Mouse (Mus musculus): ENCODE measurements at regions not wholly inside any gene's neighbourhood (a gene's known extent, or its start where the extent isn't known, plus 50 kb on each side); places are given as distances from the start of the nearest gene placed in this dataset.
A peak's percentile ranks its signal among the peaks of the same experiment; 100 is the strongest.
"Not testable (repeated sequence)": the region's sequence is repeated elsewhere in the genome, so short reads cannot be mapped to it uniquely, and the experiment has no call there.

DNA sequence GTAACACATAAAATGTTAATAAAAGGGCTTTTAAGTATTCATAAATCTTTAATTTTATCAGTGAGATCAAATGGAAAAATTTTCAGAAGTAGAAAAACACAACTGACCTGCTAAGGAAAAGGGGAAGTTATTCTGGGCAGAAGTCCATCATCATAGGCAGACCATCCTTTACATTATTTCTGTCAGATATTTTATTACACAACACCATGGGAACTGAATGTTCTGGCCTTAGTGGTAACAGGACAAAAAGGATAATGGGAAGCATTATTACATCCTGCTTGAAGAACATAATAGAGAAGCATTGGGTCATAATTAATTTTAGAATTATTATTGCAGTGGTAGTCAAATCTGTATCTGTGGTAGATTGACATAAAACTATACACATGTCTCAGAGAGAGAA, 603.5 kb upstream of the Gje1 start:
- no peak for DNase-seq (ENCODE audit: low spot score)

GRCm38 (mm10) chr10:15317017-15317607, 599.1 kb upstream of the Gje1 start:
- DNase-seq (ENCODE audit: low spot score) = no peak

DNA sequence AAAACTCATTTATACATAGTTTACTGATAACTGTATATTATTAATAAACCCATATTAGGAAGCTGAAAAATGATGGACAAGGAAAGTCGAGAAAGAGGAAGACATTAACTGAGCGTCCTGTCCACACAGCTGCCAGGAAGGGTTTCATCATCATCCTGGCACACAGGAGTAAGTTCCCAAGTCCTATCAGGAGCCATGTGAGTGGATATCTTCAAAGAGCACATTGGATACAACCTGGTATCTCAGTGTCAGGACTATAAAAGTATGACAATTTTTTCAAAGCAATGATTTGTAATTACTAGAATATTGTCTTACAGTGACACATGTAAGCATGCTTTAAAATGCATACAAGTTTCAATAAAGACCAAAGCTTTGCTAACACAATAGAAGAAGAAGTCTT, 592.6 kb upstream of the Gje1 start:
- no peak for DNase-seq (ENCODE audit: low spot score)

- no peak for DNase-seq (ENCODE audit: low spot score)
These were observed 587.9 kb upstream of the Gje1 start for GRCm38 (mm10) chr10:15305811-15306473.

DNA sequence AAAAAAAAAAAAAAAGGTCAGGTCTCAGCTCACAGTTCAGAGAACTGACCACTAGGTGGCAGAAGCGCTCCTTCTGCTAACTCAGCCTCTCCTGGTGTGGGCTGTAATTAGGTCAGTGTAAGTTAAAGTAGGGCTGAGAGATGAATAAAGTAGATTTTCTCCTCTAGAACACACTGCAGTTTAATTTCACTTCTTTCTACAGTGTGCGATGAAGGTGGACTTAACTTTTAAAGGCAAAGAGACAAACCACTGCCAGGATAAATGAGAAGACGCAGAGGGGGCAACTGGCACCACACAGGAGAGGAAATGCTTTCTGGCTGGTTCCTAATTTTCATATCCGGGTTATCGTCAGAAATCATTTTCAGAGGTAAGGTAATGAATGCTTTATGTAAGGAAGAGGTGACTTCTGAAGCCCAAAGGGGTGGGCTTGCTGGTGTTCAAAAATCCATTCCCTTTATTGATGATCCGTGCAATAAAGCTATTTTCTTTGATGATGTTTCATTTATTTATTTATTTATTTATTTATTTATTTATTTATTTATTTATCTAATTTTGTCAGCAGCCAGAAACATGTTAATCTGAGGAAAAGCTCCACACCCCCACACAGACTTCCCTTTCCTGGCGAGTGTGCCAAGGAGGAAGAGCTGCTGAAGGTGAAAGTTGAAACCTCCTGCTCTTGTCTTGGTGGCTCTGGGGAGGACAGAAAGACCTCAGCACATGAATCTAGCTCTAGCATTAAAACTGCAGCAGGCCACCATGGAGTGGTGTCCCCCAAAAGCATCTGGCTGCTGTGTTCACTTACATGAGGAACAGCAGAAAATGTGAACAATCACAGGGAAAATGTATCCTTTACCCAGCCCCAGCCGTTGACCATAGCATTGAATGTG, 582.4 kb upstream of the Gje1 start:
- DNase-seq (ENCODE audit: low spot score) = peak; percentile 88

GRCm38 (mm10) chr10:15299331-15300198, 581.6 kb upstream of the Gje1 start:
- no peak for DNase-seq (ENCODE audit: low spot score)

- DNase-seq (ENCODE audit: low spot score) = no peak
These were observed 579.2 kb upstream of the Gje1 start for GRCm38 (mm10) chr10:15297257-15297656.

- no peak for DNase-seq (ENCODE audit: low spot score)
These were observed 576.1 kb upstream of the Gje1 start for GRCm38 (mm10) chr10:15294125-15294524.

DNA sequence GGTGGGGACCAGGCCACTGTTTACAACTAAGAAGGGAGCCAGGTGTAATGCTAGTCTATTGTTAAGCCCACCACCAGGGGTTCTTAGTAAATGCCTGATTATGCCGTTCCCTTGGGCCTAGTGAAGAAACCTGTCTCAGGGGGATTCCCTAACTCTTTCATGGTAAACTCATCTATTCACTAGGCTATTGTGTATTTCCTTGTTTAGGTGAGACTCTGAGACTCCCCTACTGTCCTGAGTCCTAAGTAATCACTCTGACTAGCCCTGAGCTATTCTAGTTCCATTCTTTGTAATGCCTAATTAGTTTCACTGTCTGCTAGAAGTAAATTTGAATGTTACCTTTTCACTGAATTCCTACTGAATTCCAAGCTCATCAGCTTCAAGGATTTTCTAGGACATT, 545.3 kb upstream of the Gje1 start:
- DNase-seq (ENCODE audit: low spot score) = not testable (repeated sequence)

- not testable (repeated sequence) for DNase-seq (ENCODE audit: low spot score)
These were observed 544.3 kb upstream of the Gje1 start for GRCm38 (mm10) chr10:15262282-15262681.

DNA sequence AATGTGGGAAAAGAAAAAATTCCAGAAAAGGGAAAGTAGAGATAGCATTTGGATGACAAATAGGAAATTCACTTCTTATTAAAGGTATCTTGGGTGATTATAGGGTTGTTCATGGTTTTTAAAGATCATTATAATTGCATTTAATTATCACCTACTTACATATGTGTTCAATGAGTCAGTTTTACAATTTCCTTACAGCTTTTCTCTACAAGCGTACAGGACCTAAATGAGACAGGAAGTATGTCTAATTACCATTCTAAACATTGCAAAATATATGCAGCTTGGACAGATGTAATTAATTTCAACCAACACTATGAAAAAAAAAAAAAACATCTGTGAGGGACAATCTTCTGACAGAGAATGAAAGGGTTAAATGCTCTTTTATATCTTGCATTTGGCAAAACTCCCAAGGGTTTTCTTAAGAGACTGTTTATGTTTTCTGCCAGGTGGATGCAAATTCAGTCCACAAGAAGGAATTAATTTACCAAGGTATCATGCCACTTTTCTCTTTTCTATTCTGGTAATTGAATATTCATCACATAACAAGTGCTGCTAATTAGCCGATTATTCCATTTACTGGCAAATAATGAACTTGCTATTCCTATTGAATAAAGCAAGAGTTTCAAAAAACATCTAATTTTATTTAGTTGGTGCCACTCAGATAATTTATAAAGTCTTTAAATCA, 531.5 kb upstream of the Gje1 start:
- no peak for DNase-seq (ENCODE audit: low spot score)

DNA sequence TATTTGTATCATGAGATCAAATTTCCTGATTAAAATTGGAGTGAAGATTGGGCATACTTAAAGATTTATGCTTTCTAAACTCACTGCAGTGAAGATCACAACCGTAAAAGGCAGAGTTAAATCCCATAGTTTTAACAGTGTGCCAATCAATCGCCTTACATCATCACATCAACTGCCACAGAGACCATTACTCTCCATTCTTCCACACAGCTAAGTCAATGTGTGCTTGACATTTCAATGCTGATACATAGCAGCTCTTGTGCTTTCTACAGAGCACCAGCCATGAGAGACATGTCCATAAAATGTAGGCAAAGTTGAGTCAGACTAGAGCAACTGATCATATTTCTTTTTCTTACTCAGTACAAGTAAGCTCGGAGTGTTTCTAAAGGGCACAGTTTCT, 530.9 kb upstream of the Gje1 start:
- DNase-seq (ENCODE audit: low spot score) = no peak

DNA sequence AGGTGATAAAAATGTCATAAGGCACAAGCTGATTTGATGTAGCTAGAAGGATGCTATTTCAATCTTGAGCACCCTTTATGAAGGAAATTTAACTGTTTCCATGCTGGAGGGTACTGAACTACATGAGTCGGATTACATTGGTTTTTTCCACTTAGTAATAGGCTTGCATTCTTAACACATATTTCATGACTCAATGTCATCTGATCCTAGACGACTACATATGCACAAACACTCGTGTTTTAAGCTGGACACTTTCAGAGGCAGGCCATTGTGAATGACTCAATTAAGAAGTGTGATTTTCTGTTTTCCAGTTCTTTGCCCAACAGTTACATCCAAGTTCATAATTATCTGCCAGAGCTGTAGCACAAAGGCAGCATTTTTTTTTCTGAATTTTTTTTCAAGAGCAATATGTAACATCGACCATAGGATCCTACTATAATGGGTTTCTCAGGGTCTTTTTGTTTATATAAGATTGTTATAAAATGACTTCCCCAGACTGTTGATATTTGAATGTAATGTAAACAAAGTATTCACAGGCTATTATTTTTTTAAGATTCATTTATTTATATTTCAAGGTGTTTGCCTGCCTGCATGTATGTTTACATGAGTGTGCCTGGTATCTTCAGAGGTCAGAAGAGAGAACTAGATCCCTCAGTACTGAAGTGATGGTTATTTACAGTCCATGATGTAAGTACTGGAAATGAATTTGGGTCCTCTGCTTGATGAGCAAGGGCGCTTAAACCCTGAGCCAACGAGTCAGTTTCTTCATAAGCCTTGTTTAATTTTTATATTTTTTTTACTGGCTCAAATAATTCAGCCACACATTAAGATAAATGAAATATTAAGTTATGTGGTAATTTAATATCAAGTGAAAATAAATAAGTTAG, 526.6 kb upstream of the Gje1 start:
- DNase-seq (ENCODE audit: low spot score) = no peak

DNA sequence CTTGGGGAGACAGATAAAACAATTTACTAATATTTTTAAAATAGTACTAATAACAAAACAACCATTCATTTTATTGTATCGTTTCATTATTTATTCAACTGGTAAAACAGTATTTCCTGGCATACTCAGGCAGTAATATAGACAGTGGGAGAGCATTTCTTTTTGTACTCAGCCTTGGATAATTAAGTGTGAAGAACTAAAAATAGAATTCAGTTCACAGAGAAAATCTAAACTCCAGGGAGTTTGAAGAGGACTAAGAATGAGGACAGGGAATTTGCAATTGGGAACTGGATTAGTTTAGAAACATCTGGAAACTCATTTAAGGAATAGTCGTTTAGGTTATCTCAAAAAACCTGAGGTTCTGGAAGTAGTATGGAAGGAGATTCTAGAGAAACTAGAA, 525.4 kb upstream of the Gje1 start:
- DNase-seq (ENCODE audit: low spot score) = no peak

DNA sequence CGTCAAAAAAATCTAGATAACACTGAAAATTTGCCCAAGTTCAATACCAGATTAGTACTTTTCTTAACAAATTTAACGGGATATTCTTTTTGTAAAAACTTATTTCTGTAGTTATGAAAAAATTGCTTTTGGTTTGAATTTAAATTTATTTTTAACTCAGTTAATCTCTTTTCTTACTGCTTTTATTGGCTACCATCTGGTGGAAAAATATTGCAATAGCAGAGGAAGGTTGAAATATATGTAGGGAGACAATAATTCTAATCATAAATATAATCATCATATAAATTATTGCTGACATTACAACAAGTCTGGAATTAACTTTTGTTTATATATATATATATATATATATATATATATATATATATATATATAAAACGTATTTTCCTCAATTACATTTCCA, 500.9 kb upstream of the Gje1 start:
- no peak for DNase-seq (ENCODE audit: low spot score)

GRCm38 (mm10) chr10:15179585-15179984, 461.6 kb upstream of the Gje1 start:
- no peak for DNase-seq (ENCODE audit: low spot score)

DNA sequence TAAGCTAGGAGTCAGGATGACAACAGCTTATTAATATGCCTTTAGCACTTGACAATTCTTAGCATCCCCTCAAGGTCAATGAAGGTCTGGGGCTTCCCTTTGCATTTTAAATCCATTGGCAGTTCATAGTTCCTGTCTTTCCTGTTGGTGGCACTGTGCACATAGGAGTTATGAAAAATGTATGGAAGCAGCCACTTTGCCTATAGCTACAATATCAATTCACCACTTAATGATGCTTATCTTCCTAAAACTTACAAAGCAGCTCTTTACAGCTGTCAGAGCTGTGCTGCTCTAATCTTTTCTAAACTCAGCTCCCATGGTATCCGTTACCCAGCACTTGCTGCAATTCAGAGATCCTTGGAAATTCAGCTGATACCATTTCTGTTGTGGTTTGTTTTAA, 456.4 kb upstream of the Gje1 start:
- DNase-seq (ENCODE audit: low spot score) = no peak

- no peak for DNase-seq (ENCODE audit: low spot score)
These were observed 454.5 kb upstream of the Gje1 start for GRCm38 (mm10) chr10:15172558-15172957.

- no peak for DNase-seq (ENCODE audit: low spot score)
These were observed 422.7 kb upstream of the Gje1 start for GRCm38 (mm10) chr10:15140703-15141102.

All from testis, postnatal 10 days (tissue).